Mouse (Mus musculus): ENCODE results near the gene Abcc8.

The Abcc8 gene

GRCm38 (mm10) chr7:46105484-46105883 is 74.3 kb downstream of the Abcc8 start:
- no peak for DNase-seq (ENCODE audit: low spot score)

- DNase-seq (ENCODE audit: low spot score): no peak
These were observed 75.4 kb downstream of the Abcc8 start for GRCm38 (mm10) chr7:46104256-46104915.

GRCm38 (mm10) chr7:46103771-46104170 is 76.1 kb downstream of the Abcc8 start:
- DNase-seq (ENCODE audit: low spot score): no peak

GRCm38 (mm10) chr7:46103075-46103591 is 76.7 kb downstream of the Abcc8 start:
- DNase-seq (ENCODE audit: low spot score): peak; percentile 37

- DNase-seq (ENCODE audit: low spot score): no peak
These were observed 79.3 kb downstream of the Abcc8 start, which contains the start of gene Kcnj11 for GRCm38 (mm10) chr7:46100563-46100962. Gene Kcnj11, minus strand, starts transcription at chr7:46100764.

- DNase-seq (ENCODE audit: low spot score): no peak
These were observed 80.2 kb downstream of the Abcc8 start for GRCm38 (mm10) chr7:46099682-46100081.

GRCm38 (mm10) chr7:46098919-46099286 is 80.9 kb downstream of the Abcc8 start:
- DNase-seq (ENCODE audit: low spot score): no peak

- no peak for DNase-seq (ENCODE audit: low spot score)
These were observed 81.5 kb downstream of the Abcc8 start for GRCm38 (mm10) chr7:46098221-46098918.

- no peak for DNase-seq (ENCODE audit: low spot score)
These were observed 82.5 kb downstream of the Abcc8 start for GRCm38 (mm10) chr7:46097319-46097783.

- no peak for DNase-seq (ENCODE audit: low spot score)
These were observed 83.7 kb downstream of the Abcc8 start for GRCm38 (mm10) chr7:46096136-46096535.

- DNase-seq (ENCODE audit: low spot score): no peak
These were observed 87.0 kb downstream of the Abcc8 start for GRCm38 (mm10) chr7:46092803-46093202.

GRCm38 (mm10) chr7:46088241-46088640 is 91.6 kb downstream of the Abcc8 start:
- no peak for DNase-seq (ENCODE audit: low spot score)

GRCm38 (mm10) chr7:46086378-46086777 is 93.5 kb downstream of the Abcc8 start:
- no peak for DNase-seq (ENCODE audit: low spot score)

GRCm38 (mm10) chr7:46084839-46085513 is 94.9 kb downstream of the Abcc8 start:
- DNase-seq (ENCODE audit: low spot score): no peak

GRCm38 (mm10) chr7:46084024-46084423 is 95.8 kb downstream of the Abcc8 start:
- no peak for DNase-seq (ENCODE audit: low spot score)

- DNase-seq (ENCODE audit: low spot score): no peak
These were observed 102.2 kb downstream of the Abcc8 start for GRCm38 (mm10) chr7:46077675-46078074.

GRCm38 (mm10) chr7:46076844-46077243 is 103.0 kb downstream of the Abcc8 start:
- no peak for DNase-seq (ENCODE audit: low spot score)

- DNase-seq (ENCODE audit: low spot score): no peak
These were observed 111.0 kb downstream of the Abcc8 start for GRCm38 (mm10) chr7:46068831-46069230.

GRCm38 (mm10) chr7:46063296-46063695 is 116.5 kb downstream of the Abcc8 start:
- no peak for DNase-seq (ENCODE audit: low spot score)

GRCm38 (mm10) chr7:46061614-46062013 is 118.2 kb downstream of the Abcc8 start:
- no peak for DNase-seq (ENCODE audit: low spot score)

GRCm38 (mm10) chr7:46060688-46061087 is 119.1 kb downstream of the Abcc8 start:
- DNase-seq (ENCODE audit: low spot score): no peak

- no peak for DNase-seq (ENCODE audit: low spot score)
These were observed 121.0 kb downstream of the Abcc8 start for GRCm38 (mm10) chr7:46058882-46059281.
